Mouse (Mus musculus) E14TG2a.4 (cell line): ENCODE data around the gene Tnfrsf23.

Experiments used
- CTCF ChIP-seq: conservative IDR thresholded peaks from 2 replicates; pipeline ENCODE4 v1.5.1; 2014; ENCODE audit warnings: low read length
- POU5F1 ChIP-seq: IDR thresholded peaks from 2 replicates; pipeline ENCODE4 v1.6.1; 2014; ENCODE audit warnings: low read length, borderline replicate concordance

DNA sequence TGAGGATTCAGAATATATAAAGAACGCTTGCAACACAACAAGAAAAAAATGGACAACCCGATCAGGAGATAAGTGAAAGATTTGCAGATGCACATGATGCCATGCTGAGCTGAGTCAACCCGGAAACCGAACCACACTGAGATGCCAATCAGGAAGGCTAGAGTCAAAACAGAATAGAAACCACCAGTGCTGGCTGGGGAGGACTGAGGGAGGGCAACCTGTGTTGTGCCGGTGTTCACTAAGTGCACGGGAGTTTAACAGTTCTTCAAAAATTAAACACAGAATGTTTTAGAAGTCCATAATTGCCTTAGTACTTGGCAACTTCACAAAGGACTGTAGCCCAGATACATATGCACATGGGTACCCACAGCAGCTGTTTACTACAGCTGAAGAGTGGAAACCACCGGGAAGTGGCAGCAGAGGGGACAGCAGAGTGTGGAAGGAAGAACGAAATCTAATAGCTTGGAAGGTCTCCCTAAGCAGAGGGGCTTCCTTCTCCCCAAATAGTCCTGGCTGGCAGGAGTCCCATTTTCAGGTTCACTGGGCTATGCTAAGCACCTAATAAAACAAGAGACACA, 27.2 kb upstream of the Tnfrsf23 start:
- TF ChIP-seq POU5F1, result no peak
- no peak for TF ChIP-seq CTCF
